Comparison of ENCODE assay signal across 20 mouse cellular contexts in genomic region chr17:57081234-57081842, GRCm38 (mm10). TPM values are rescaled to one million over a fixed set of nuclear protein-coding genes. Genes with fewer than 3 reads are reported as not detected.
DNase-seq lines count a peak whose midpoint lies in the region; ATAC-seq and TF ChIP-seq lines count a peak whose summit lies in the region.
"Had no signal": no experiment of that assay in that cellular context is flagged by ENCODE, and none has a peak within 500 bp of the region (broad histone marks: within the 10 kb centered on the region; RNA-seq: fewer than 3 reads in every experiment).

No protein-coding gene starts in this region.

- 71% methylated on average over 31 of the region's 31 CpGs for WGBS in cerebellum, adult 2 months

- H3K4me3 ChIP-seq in cerebellum, adult 2 months (replicated peaks; ENCODE audit: insufficient read depth, low read depth, low read length) = no peak overlapping the region
- peak overlapping the region; percentile 3 for H3K4me3 ChIP-seq in megakaryocyte, embryonic 14.5 days (replicated peaks)
- H3K4me3 ChIP-seq: embryonic facial prominence, embryonic 13.5 days; embryonic facial prominence, embryonic 15.5 days; erythroblast, embryonic 14.5 days; forebrain, embryonic 10.5 days; forebrain, embryonic 12.5 days had no signal

- no peaks in the 10 kb centered on the region for H3K9me3 ChIP-seq in megakaryocyte, embryonic 14.5 days
- H3K9me3 ChIP-seq: embryonic facial prominence, embryonic 13.5 days; embryonic facial prominence, embryonic 15.5 days; forebrain, embryonic 10.5 days; forebrain, embryonic 12.5 days had no signal

- peaks cover 36% of the 10 kb centered on the region for H3K4me1 ChIP-seq in cerebellum, adult 2 months (ENCODE audit: control insufficient read depth, insufficient read depth, low read length)
- H3K4me1 ChIP-seq in megakaryocyte, embryonic 14.5 days = peaks cover 66% of the 10 kb centered on the region
- H3K4me1 ChIP-seq: embryonic facial prominence, embryonic 13.5 days; embryonic facial prominence, embryonic 15.5 days; forebrain, embryonic 10.5 days had no signal

- DNase-seq in cerebellum, adult 2 months = peak in 1 of 2 experiments; percentile 52
- no peak for DNase-seq in cerebellum, postnatal 4 days (ENCODE audit: low spot score in 2 of 2)
- DNase-seq in cerebellum, adult 9-11 months = peak; percentile 59
- DNase-seq: adrenal gland, adult 2 months; adrenal gland, postnatal 10 days; adrenal gland, postnatal 25 days; embryo, embryonic 11 days had no signal

- no peak for ATAC-seq in cerebellum, adult (ENCODE audit: insufficient number of reproducible peaks, low FRiP score, low TSS enrichment)
- ATAC-seq in megakaryocyte, adult 5-6 weeks (ENCODE audit: poor library complexity, severe bottlenecking) = no peak
- ATAC-seq: forebrain, embryonic 14.5 days; forebrain, embryonic 16.5 days had no signal

- 0 out of 2 replicates have a peak, but pooled peaks have one; percentile 13 for TF ChIP-seq POLR2A in cerebellum, adult 2 months (IDR thresholded peaks at IDR 0.05; ENCODE audit: borderline replicate concordance, insufficient read depth, low read length)

- no peaks in the 10 kb centered on the region for H3K27me3 ChIP-seq in cerebellum, adult 2 months (ENCODE audit: control insufficient read depth, insufficient read depth, low read length)
- H3K27me3 ChIP-seq in megakaryocyte, embryonic 14.5 days (replicated peaks) = peaks cover 4% of the 10 kb centered on the region
- H3K27me3 ChIP-seq: embryonic facial prominence, embryonic 15.5 days had no signal

- peaks cover 35% of the 10 kb centered on the region for H3K36me3 ChIP-seq in megakaryocyte, embryonic 14.5 days (replicated peaks; ENCODE audit: low read length)
- H3K36me3 ChIP-seq: embryonic facial prominence, embryonic 13.5 days; embryonic facial prominence, embryonic 15.5 days had no signal

- no peak for TF ChIP-seq CTCF in cerebellum, adult 2 months (IDR thresholded peaks at IDR 0.05; ENCODE audit: borderline replicate concordance, insufficient read depth, low read depth, low read length)

- peak overlapping the region; percentile 31; the same call in 1 of the 2 replicates for H3K27ac ChIP-seq in cerebellum, adult 2 months (ENCODE audit: insufficient read depth, low read length)
- H3K27ac ChIP-seq: embryonic facial prominence, embryonic 13.5 days; embryonic facial prominence, embryonic 15.5 days; forebrain, embryonic 10.5 days; forebrain, embryonic 12.5 days had no signal

RNA-seq across cellular contexts. Expression of gene Dennd1c, which starts 3.0 kb away (rescaled TPM):
- polyA plus RNA-seq in cerebellum, adult 2 months (2012; rRNA removed) = 1.1 and 2.1 TPM in 2 replicates
- 15.6 and 31.6 TPM in 2 replicates for polyA plus RNA-seq in megakaryocyte, embryonic 14.5 days (2012; ENCODE audit: insufficient read depth, low replicate concordance)
- total RNA-seq in megakaryocyte, adult 5-6 weeks (2015) = 69.7 and 73.9 TPM in 2 replicates
- total RNA-seq in megakaryocyte, adult 5-6 weeks (2017) = 21.2 and 35.8 TPM in 2 replicates
- polyA plus RNA-seq: C2C12 had no signal

RNA-seq across cellular contexts. Expression of gene Tubb4a, which starts 6.2 kb away (rescaled TPM):
- 1,121 and 1,177 TPM in 2 replicates for polyA plus RNA-seq in cerebellum, adult 2 months (2012; rRNA removed)
- polyA plus RNA-seq in megakaryocyte, embryonic 14.5 days (2012; ENCODE audit: insufficient read depth, low replicate concordance) = 1.4 and 1.5 TPM in 2 replicates
- 0.13 TPM in 1 of 2 replicates, not detected in the other for total RNA-seq in megakaryocyte, adult 5-6 weeks (2015)
- 0.11 and 0.41 TPM in 2 replicates for total RNA-seq in megakaryocyte, adult 5-6 weeks (2017)
- total RNA-seq: common myeloid progenitor, adult 5-6 weeks had no signal
- polyA plus RNA-seq: erythroblast, embryonic 14.5 days had no signal

RNA-seq across cellular contexts. Expression of gene Slc25a23, which starts 21.7 kb away (rescaled TPM):
- 178 and 211 TPM in 2 replicates for polyA plus RNA-seq in cerebellum, adult 2 months (2012; rRNA removed)
- polyA plus RNA-seq in megakaryocyte, embryonic 14.5 days (2012; ENCODE audit: insufficient read depth, low replicate concordance) = 0.49 and 6.1 TPM in 2 replicates
- total RNA-seq in megakaryocyte, adult 5-6 weeks (2015) = 4.1 and 5.8 TPM in 2 replicates
- total RNA-seq in megakaryocyte, adult 5-6 weeks (2017) = 0.49 and 0.77 TPM in 2 replicates

RNA-seq across cellular contexts. Expression of gene Crb3, which starts 22.4 kb away (rescaled TPM):
- polyA plus RNA-seq in cerebellum, adult 2 months (2012; rRNA removed) = 2.8 and 3.3 TPM in 2 replicates
- polyA plus RNA-seq in megakaryocyte, embryonic 14.5 days (2012; ENCODE audit: insufficient read depth, low replicate concordance) = 0.11 TPM in 1 of 2 replicates, not detected in the other
- total RNA-seq in megakaryocyte, adult 5-6 weeks (2015) = 0.51 TPM in 1 of 2 replicates, not detected in the other
- total RNA-seq in megakaryocyte, adult 5-6 weeks (2017) = not detected in 2 replicates
- total RNA-seq: MEL had no signal
- polyA plus RNA-seq: C2C12 had no signal

RNA-seq across cellular contexts. Expression of gene Tnfsf9, which starts 23.8 kb away (rescaled TPM):
- polyA plus RNA-seq in cerebellum, adult 2 months (2012; rRNA removed) = 5.8 and 7.7 TPM in 2 replicates
- polyA plus RNA-seq in megakaryocyte, embryonic 14.5 days (2012; ENCODE audit: insufficient read depth, low replicate concordance) = 3.3 and 4.6 TPM in 2 replicates
- 3.9 and 6.3 TPM in 2 replicates for total RNA-seq in megakaryocyte, adult 5-6 weeks (2015)
- total RNA-seq in megakaryocyte, adult 5-6 weeks (2017) = 1.5 and 2.2 TPM in 2 replicates

Comparison
In these comparisons a context has a peak if more than half of its experiments do, and no peak if none do; other contexts are left out.
1. RNA of gene Tubb4a, which starts 6.2 kb away (polyA plus RNA-seq): 1,121 to 1,177 TPM in cerebellum, adult 2 months; 1.4 to 1.5 TPM in megakaryocyte, embryonic 14.5 days; every median in the first group is over 100 times any median in the second.
2. RNA of gene Slc25a23, which starts 21.7 kb away (polyA plus RNA-seq): 178 to 211 TPM in cerebellum, adult 2 months; 0.49 to 6.1 TPM in megakaryocyte, embryonic 14.5 days; every median in the first group is over 10 times any median in the second.